Mouse (Mus musculus) neural tube, embryonic 14.5 days (tissue): ENCODE measurements around the gene Thada. TPM values are rescaled to one million over a fixed set of nuclear protein-coding genes. Genes with fewer than 3 reads are reported as not detected.

ENCODE experiments used
- ATAC-seq: fragments of 200-750 bp; cut with Nextera tagmentation; 2 replicates; pipeline ENCODE4 v1.8.0; 2017; ENCODE audit warnings: low read depth, mild to moderate bottlenecking, moderate TSS enrichment, moderate library complexity
- H3K27ac ChIP-seq: fragments of 300-500 bp; sonication (generic); 2 replicates; pipeline ENCODE4 v1.5.1; 2014; ENCODE audit warnings: low read depth, mild to moderate bottlenecking, control low read depth, low read length, moderate library complexity, mixed read lengths
- H3K27me3 ChIP-seq: fragments of 300-500 bp; sonication (generic); 2 replicates; pipeline ENCODE4 v1.6.1; 2014; ENCODE audit warnings: low read length; ENCODE audit not compliant: control insufficient read depth, insufficient read depth
- H3K36me3 ChIP-seq: fragments of 300-500 bp; sonication (generic); 2 replicates; pipeline ENCODE4 v1.6.1; 2014; ENCODE audit warnings: low read length, mixed read lengths; ENCODE audit not compliant: control insufficient read depth, insufficient read depth
- H3K4me1 ChIP-seq: fragments of 300-500 bp; sonication (generic); 2 replicates; pipeline ENCODE4 v1.6.1; 2014; ENCODE audit warnings: low read length; ENCODE audit not compliant: control insufficient read depth, insufficient read depth
- H3K4me2 ChIP-seq: fragments of 300-500 bp; sonication (generic); 2 replicates; pipeline ENCODE4 v1.6.1; 2014; ENCODE audit warnings: mild to moderate bottlenecking, low read depth, low read length, control low read depth
- H3K4me3 ChIP-seq: fragments of 300-500 bp; sonication (generic); 2 replicates; pipeline ENCODE4 v1.5.1; 2014; ENCODE audit warnings: low read depth, low read length, control low read depth, mixed read lengths
- H3K9ac ChIP-seq: fragments of 300-500 bp; sonication (generic); replicated peaks from 2 replicates; pipeline ENCODE4 v1.6.1; 2014; ENCODE audit warnings: low read depth, mild to moderate bottlenecking, control low read depth, low read length, mixed read lengths
- H3K9me3 ChIP-seq: fragments of 300-500 bp; sonication (generic); 2 replicates; pipeline ENCODE4 v1.6.1; 2016; ENCODE audit warnings: low read length; ENCODE audit not compliant: control insufficient read depth
- WGBS: fragments of 180-500 bp; shearing (Covaris S2); extraction: QIAGEN DNeasy Blood & Tissue Kit; methylation state at CpG from one replicate; pipeline ENCODE4 v1.1.7; 2014; 5-methylcytosine and 5-hydroxymethylcytosine counted together
- polyA plus RNA-seq: library from polyadenylated mRNA; unstranded; fragments of >200 nt; fragmentation: Nextera tagmentation; extraction: Ambion mirVana; gene quantifications from 2 replicates; pipeline ENCODE4 v1.2.1, GENCODE M21; 2014

The Thada gene
- polyA plus RNA-seq, 1 experiment from 2014 or later: 12.8 TPM

- no peaks in the 10 kb centered on the region for H3K36me3 ChIP-seq
- H3K4me2 ChIP-seq: no peak overlapping the region
- H3K27ac ChIP-seq: no peak overlapping the region
- H3K9me3 ChIP-seq: no peaks in the 10 kb centered on the region
- H3K4me3 ChIP-seq: no peak overlapping the region
- 67% methylated on average over 11 of the region's 11 CpGs for WGBS
- 0 out of 2 replicates have a peak, but pooled peaks have one; percentile 16 for ATAC-seq
- H3K9ac ChIP-seq: no peak overlapping the region
- H3K4me1 ChIP-seq: peaks cover 19% of the 10 kb centered on the region
- H3K27me3 ChIP-seq: no peaks in the 10 kb centered on the region
These were observed 97.6 kb downstream of the Thada start for GRCm38 (mm10) chr17:84368213-84369014.

- H3K9ac ChIP-seq: no peak overlapping the region
- no peak overlapping the region for H3K4me2 ChIP-seq
- peaks cover 19% of the 10 kb centered on the region for H3K4me1 ChIP-seq
- ATAC-seq: no peak
- no peaks in the 10 kb centered on the region for H3K9me3 ChIP-seq
- 58% methylated on average over 3 of the region's 3 CpGs for WGBS
- no peaks in the 10 kb centered on the region for H3K36me3 ChIP-seq
- H3K4me3 ChIP-seq: no peak overlapping the region
- no peak overlapping the region for H3K27ac ChIP-seq
- no peaks in the 10 kb centered on the region for H3K27me3 ChIP-seq
These were observed 98.3 kb downstream of the Thada start for GRCm38 (mm10) chr17:84367663-84368062.

- Histone ChIP-seq H3K36me3 (no peaks in the 10 kb centered on the region), H3K27me3 (no peaks in the 10 kb centered on the region), H3K9me3 (no peaks in the 10 kb centered on the region), H3K4me1 (peaks cover 19% of the 10 kb centered on the region), H3K4me3 (no peak overlapping the region), H3K4me2 (no peak overlapping the region), H3K9ac (no peak overlapping the region), H3K27ac (peak overlapping the region; percentile 57)
- 31% methylated on average over 6 of the region's 6 CpGs for WGBS
- peak; percentile 54; the same call in 1 of the 2 replicates for ATAC-seq
These were observed 100.2 kb downstream of the Thada start for GRCm38 (mm10) chr17:84365791-84366301.

- 56% methylated on average over 9 of the region's 9 CpGs for WGBS
- peaks cover 19% of the 10 kb centered on the region for H3K4me1 ChIP-seq
These were observed 100.8 kb downstream of the Thada start for GRCm38 (mm10) chr17:84365006-84365716.

GRCm38 (mm10) chr17:84363444-84363843, 102.6 kb downstream of the Thada start:
- no peak overlapping the region for H3K27ac ChIP-seq
- H3K9ac ChIP-seq: no peak overlapping the region

More at GRCm38 (mm10) chr17:84365006-84365716, 100.8 kb downstream of the Thada start:
- Histone ChIP-seq H3K36me3 (no peaks in the 10 kb centered on the region), H3K27me3 (no peaks in the 10 kb centered on the region), H3K4me3 (no peak overlapping the region), H3K9ac (no peak overlapping the region), H3K4me2 (no peak overlapping the region), H3K27ac (peak overlapping the region; percentile 57), H3K9me3 (no peaks in the 10 kb centered on the region)
- peak; percentile 41; the same call in 1 of the 2 replicates for ATAC-seq

GRCm38 (mm10) chr17:84362581-84363286, 103.3 kb downstream of the Thada start:
- H3K27ac ChIP-seq: no peak overlapping the region

More at GRCm38 (mm10) chr17:84363444-84363843, 102.6 kb downstream of the Thada start:
- ATAC-seq: no peak
- Histone ChIP-seq H3K4me3 (no peak overlapping the region), H3K9me3 (no peaks in the 10 kb centered on the region), H3K27me3 (no peaks in the 10 kb centered on the region), H3K4me1 (peaks cover 19% of the 10 kb centered on the region), H3K36me3 (no peaks in the 10 kb centered on the region), H3K4me2 (no peak overlapping the region)
- WGBS: 57% methylated on average over 2 of the region's 2 CpGs

GRCm38 (mm10) chr17:84361006-84361405, 105.0 kb downstream of the Thada start:
- Histone ChIP-seq H3K9ac (no peak overlapping the region), H3K36me3 (no peaks in the 10 kb centered on the region), H3K27ac (no peak overlapping the region), H3K4me3 (no peak overlapping the region), H3K4me2 (no peak overlapping the region), H3K4me1 (peaks cover 19% of the 10 kb centered on the region), H3K9me3 (no peaks in the 10 kb centered on the region), H3K27me3 (no peaks in the 10 kb centered on the region)
- no peak for ATAC-seq
- WGBS: 85% methylated on average over 1 of the region's 1 CpGs

More at GRCm38 (mm10) chr17:84362581-84363286, 103.3 kb downstream of the Thada start:
- Histone ChIP-seq H3K9me3 (no peaks in the 10 kb centered on the region), H3K4me2 (no peak overlapping the region), H3K9ac (no peak overlapping the region), H3K36me3 (no peaks in the 10 kb centered on the region), H3K4me1 (peaks cover 19% of the 10 kb centered on the region), H3K4me3 (no peak overlapping the region), H3K27me3 (no peaks in the 10 kb centered on the region)
- no peak for ATAC-seq
- WGBS: 84% methylated on average over 13 of the region's 13 CpGs

GRCm38 (mm10) chr17:84359810-84360209, 106.2 kb downstream of the Thada start:
- 65% methylated on average over 7 of the region's 7 CpGs for WGBS
- H3K36me3 ChIP-seq: no peaks in the 10 kb centered on the region
- H3K4me1 ChIP-seq: peaks cover 8% of the 10 kb centered on the region
- no peak overlapping the region for H3K4me3 ChIP-seq
- H3K9me3 ChIP-seq: no peaks in the 10 kb centered on the region
- H3K4me2 ChIP-seq: no peak overlapping the region
- no peak overlapping the region for H3K27ac ChIP-seq
- ATAC-seq: no peak
- H3K9ac ChIP-seq: no peak overlapping the region
- H3K27me3 ChIP-seq: no peaks in the 10 kb centered on the region
